Mouse (Mus musculus) activated CD4-positive, CD25-positive, alpha-beta regulatory T cell, adult 4 months (primary cell): ENCODE measurements around the gene Smyd3. TPM values are rescaled to one million over a fixed set of nuclear protein-coding genes. Genes with fewer than 3 reads are reported as not detected.

Experiments used
- ATAC-seq: one replicate; pipeline ENCODE4 v1.8.0; 2017
- polyA plus RNA-seq, 2 experiments: library from polyadenylated mRNA; unstranded; fragments of 100-300 nt; shearing (Covaris generic); gene quantifications; one replicate each; pipeline ENCODE4 v1.2.1; 2017

Gene Smyd3
- polyA plus RNA-seq, 2 experiments from 2014 or later = 24.6 to 32.6 TPM

GRCm38 (mm10) chr1:179161947-179162346, 355.9 kb downstream of the Smyd3 start:
- no peak for ATAC-seq

GRCm38 (mm10) chr1:179160697-179161096, 357.1 kb downstream of the Smyd3 start:
- no peak for ATAC-seq

GRCm38 (mm10) chr1:179152376-179152775, 365.5 kb downstream of the Smyd3 start:
- ATAC-seq = no peak

GRCm38 (mm10) chr1:179151275-179151674, 366.6 kb downstream of the Smyd3 start:
- no peak for ATAC-seq

- no peak for ATAC-seq
Observed at GRCm38 (mm10) chr1:179149468-179150140, 368.2 kb downstream of the Smyd3 start.

GRCm38 (mm10) chr1:179146730-179147167, 371.1 kb downstream of the Smyd3 start:
- ATAC-seq = no peak

- ATAC-seq = no peak
Observed at GRCm38 (mm10) chr1:179143154-179143832, 374.5 kb downstream of the Smyd3 start.

GRCm38 (mm10) chr1:179142177-179142576, 375.7 kb downstream of the Smyd3 start:
- ATAC-seq = peak; percentile 54

GRCm38 (mm10) chr1:179141071-179141650, 376.7 kb downstream of the Smyd3 start:
- no peak for ATAC-seq

- no peak for ATAC-seq
Observed at GRCm38 (mm10) chr1:179137145-179137477, 380.7 kb downstream of the Smyd3 start.

- ATAC-seq = no peak
Observed at GRCm38 (mm10) chr1:179136461-179137144, 381.2 kb downstream of the Smyd3 start.

- peak; percentile 91 for ATAC-seq
Observed at GRCm38 (mm10) chr1:179129995-179130394, 387.8 kb downstream of the Smyd3 start.

GRCm38 (mm10) chr1:179126287-179126686, 391.6 kb downstream of the Smyd3 start:
- ATAC-seq = no peak

GRCm38 (mm10) chr1:179122476-179123229, 395.2 kb downstream of the Smyd3 start:
- ATAC-seq = no peak

GRCm38 (mm10) chr1:179120217-179120966, 397.4 kb downstream of the Smyd3 start:
- no peak for ATAC-seq

GRCm38 (mm10) chr1:179118673-179119072, 399.2 kb downstream of the Smyd3 start:
- no peak for ATAC-seq

- ATAC-seq = no peak
Observed at GRCm38 (mm10) chr1:179116729-179117663, 400.8 kb downstream of the Smyd3 start.

GRCm38 (mm10) chr1:179114833-179115495, 402.9 kb downstream of the Smyd3 start:
- no peak for ATAC-seq

- ATAC-seq = no peak
Observed at GRCm38 (mm10) chr1:179114385-179114784, 403.5 kb downstream of the Smyd3 start.

- ATAC-seq = no peak
Observed at GRCm38 (mm10) chr1:179108759-179109158, 409.1 kb downstream of the Smyd3 start.
